Mouse (Mus musculus) right cerebral cortex, postnatal 4 days (tissue): ENCODE data around the gene Pvalb.

Experiments
- DNase-seq: peaks from one replicate; pipeline ENCODE4 v3.0.0-alpha.2; 2022

Gene Pvalb

GRCm38 (mm10) chr15:78158335-78158734, 47.9 kb downstream of the Pvalb start:
- no peak for DNase-seq

GRCm38 (mm10) chr15:78157824-78158223, 48.4 kb downstream of the Pvalb start:
- no peak for DNase-seq

GRCm38 (mm10) chr15:78157330-78157729, 48.9 kb downstream of the Pvalb start:
- DNase-seq = no peak

- DNase-seq = no peak
These were observed 50.8 kb downstream of the Pvalb start for GRCm38 (mm10) chr15:78155421-78155820.

- no peak for DNase-seq
These were observed 53.0 kb downstream of the Pvalb start for GRCm38 (mm10) chr15:78153045-78153775.

GRCm38 (mm10) chr15:78148565-78148964, 57.6 kb downstream of the Pvalb start:
- no peak for DNase-seq
